Mouse (Mus musculus) bone marrow macrophage, adult 2 months (primary cell): ENCODE measurements at regions not wholly inside any gene's neighbourhood (a gene's known extent, or its start where the extent isn't known, plus 50 kb on each side); places are given as distances from the start of the nearest gene placed in this dataset.

Experiments used
- H3K27ac ChIP-seq: 2 replicates; pipeline ENCODE4 v1.5.1; 2012; ENCODE audit warnings: low read depth, low read length; ENCODE audit not compliant: insufficient read depth
- H3K4me1 ChIP-seq: 2 replicates; pipeline ENCODE4 v1.6.1; 2012; ENCODE audit warnings: low read length; ENCODE audit not compliant: control insufficient read depth, insufficient read depth
- H3K4me3 ChIP-seq: 2 replicates; pipeline ENCODE4 v1.5.1; 2012; ENCODE audit warnings: mild to moderate bottlenecking, low read length, moderate library complexity; ENCODE audit not compliant: insufficient read depth
- CTCF ChIP-seq: IDR thresholded peaks from 2 replicates; pipeline ENCODE4 v1.5.1; 2012; ENCODE audit warnings: low read depth, mild to moderate bottlenecking, low read length, moderate library complexity
- POLR2A ChIP-seq: IDR thresholded peaks from 2 replicates; pipeline ENCODE4 v1.6.1; 2012; ENCODE audit warnings: mild to moderate bottlenecking, low read depth, low read length, borderline replicate concordance

- no peak for TF ChIP-seq CTCF
- TF ChIP-seq POLR2A, result no peak
- no peaks in the 10 kb centered on the region for H3K4me1 ChIP-seq
- H3K27ac ChIP-seq, result no peak overlapping the region
- H3K4me3 ChIP-seq, result no peak overlapping the region
Observed at GRCm38 (mm10) chr13:6201516-6201915, 340.2 kb downstream of the Klf6 start.

- Histone ChIP-seq H3K4me1 (no peaks in the 10 kb centered on the region), H3K4me3 (no peak overlapping the region), H3K27ac (no peak overlapping the region)
- no peak for TF ChIP-seq CTCF
- no peak for TF ChIP-seq POLR2A
Observed at GRCm38 (mm10) chr13:6204801-6205200, 343.1 kb upstream of the Pitrm1 start.

- no peak for TF ChIP-seq POLR2A
- TF ChIP-seq CTCF, result no peak
- Histone ChIP-seq H3K27ac (no peak overlapping the region), H3K4me1 (no peaks in the 10 kb centered on the region; the same call in 1 of the 2 replicates), H3K4me3 (no peak overlapping the region)
Observed at GRCm38 (mm10) chr13:6212550-6212949, 335.4 kb upstream of the Pitrm1 start.

- Histone ChIP-seq H3K27ac (no peak overlapping the region), H3K4me1 (no peaks in the 10 kb centered on the region; the same call in 1 of the 2 replicates), H3K4me3 (no peak overlapping the region)
- TF ChIP-seq CTCF (no peak), POLR2A (no peak)
Observed at GRCm38 (mm10) chr13:6214189-6214588, 333.8 kb upstream of the Pitrm1 start.

GRCm38 (mm10) chr13:6226087-6226643 is 321.8 kb upstream of the Pitrm1 start:
- no peak for TF ChIP-seq CTCF
- TF ChIP-seq POLR2A, result no peak

GRCm38 (mm10) chr13:6228278-6228677 is 319.7 kb upstream of the Pitrm1 start:
- TF ChIP-seq POLR2A (no peak), CTCF (no peak)
- Histone ChIP-seq H3K4me3 (no peak overlapping the region), H3K27ac (no peak overlapping the region), H3K4me1 (peaks cover 11% of the 10 kb centered on the region)

More at GRCm38 (mm10) chr13:6226087-6226643, 321.8 kb upstream of the Pitrm1 start:
- Histone ChIP-seq H3K4me1 (peaks cover 11% of the 10 kb centered on the region), H3K27ac (no peak overlapping the region), H3K4me3 (no peak overlapping the region)

- Histone ChIP-seq H3K4me3 (no peak overlapping the region), H3K27ac (no peak overlapping the region), H3K4me1 (peaks cover 4% of the 10 kb centered on the region)
- no peak for TF ChIP-seq CTCF
- TF ChIP-seq POLR2A, result no peak
Observed at GRCm38 (mm10) chr13:6235394-6235793, 312.6 kb upstream of the Pitrm1 start.

- no peak overlapping the region for H3K4me3 ChIP-seq
- H3K27ac ChIP-seq, result no peak overlapping the region
- H3K4me1 ChIP-seq, result peaks cover 12% of the 10 kb centered on the region
- TF ChIP-seq CTCF (no peak), POLR2A (no peak)
Observed at GRCm38 (mm10) chr13:6236503-6236902, 311.4 kb upstream of the Pitrm1 start.

- no peak overlapping the region for H3K27ac ChIP-seq
- peaks cover 18% of the 10 kb centered on the region for H3K4me1 ChIP-seq
- TF ChIP-seq POLR2A (no peak), CTCF (no peak)
- H3K4me3 ChIP-seq, result no peak overlapping the region
Observed at GRCm38 (mm10) chr13:6237201-6237600, 310.7 kb upstream of the Pitrm1 start.

- H3K4me3 ChIP-seq, result no peak overlapping the region
- H3K4me1 ChIP-seq, result peaks cover 18% of the 10 kb centered on the region
- TF ChIP-seq CTCF (no peak; the same call in 1 of the 2 replicates), POLR2A (no peak)
- H3K27ac ChIP-seq, result peak overlapping the region; percentile 92
Observed at GRCm38 (mm10) chr13:6240855-6241254, 307.1 kb upstream of the Pitrm1 start.

GRCm38 (mm10) chr13:6241472-6242123 is 306.4 kb upstream of the Pitrm1 start:
- no peak for TF ChIP-seq CTCF
- TF ChIP-seq POLR2A, result no peak
- no peak overlapping the region for H3K4me3 ChIP-seq
- peaks cover 18% of the 10 kb centered on the region for H3K4me1 ChIP-seq
- H3K27ac ChIP-seq, result peak overlapping the region; percentile 92

GRCm38 (mm10) chr13:6250106-6250505 is 297.8 kb upstream of the Pitrm1 start:
- H3K27ac ChIP-seq, result no peak overlapping the region
- peaks cover 10% of the 10 kb centered on the region for H3K4me1 ChIP-seq
- TF ChIP-seq POLR2A (no peak), CTCF (no peak)
- H3K4me3 ChIP-seq, result no peak overlapping the region
